ENCODE assay signal across 8 mouse cellular contexts in the genomic region with DNA sequence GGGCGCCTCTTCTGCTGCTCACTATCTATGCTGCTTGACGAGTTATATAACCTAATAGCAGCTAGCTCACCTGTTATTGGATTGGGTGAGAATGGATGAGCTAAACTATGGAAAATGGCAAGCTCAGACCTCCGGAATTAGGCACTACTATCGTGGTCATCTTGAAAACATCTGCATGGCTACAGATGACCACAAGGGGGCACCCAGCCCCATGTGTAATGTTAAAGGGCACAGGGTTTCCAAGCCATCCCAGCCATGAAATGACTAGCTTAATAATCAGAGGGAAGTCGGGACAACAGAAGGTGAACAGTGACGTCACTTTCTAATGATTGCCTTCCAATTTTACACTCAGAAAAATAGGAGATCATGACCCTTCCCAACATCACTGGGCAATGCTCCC. TPM values are rescaled to one million over a fixed set of nuclear protein-coding genes. Genes with fewer than 3 reads are reported as not detected.
DNase-seq lines count a peak whose midpoint lies in the region; ATAC-seq and TF ChIP-seq lines count a peak whose summit lies in the region.
"Had no signal": no experiment of that assay in that cellular context is flagged by ENCODE, and none has a peak within 500 bp of the region (broad histone marks: within the 10 kb centered on the region; RNA-seq: fewer than 3 reads in every experiment).

No protein-coding gene starts in this region.

- intact Hi-C loops in heart, postnatal 14 days (cut with DNase I): loop anchor here (2.0 kb wide), 2 partner anchors 124 to 308 kb away; no protein-coding TSS in a partner anchor

- 59% methylated on average over 6 of the region's 6 CpGs for WGBS in midbrain, embryonic 11.5 days
- 51% methylated on average over 6 of the region's 6 CpGs for WGBS in midbrain, embryonic 16.5 days
- 42% methylated on average over 6 of the region's 6 CpGs for WGBS in liver, embryonic 14.5 days (ENCODE audit: insufficient replicate concordance)

- H3K27me3 ChIP-seq in midbrain, embryonic 11.5 days (ENCODE audit: control insufficient read depth, insufficient read depth, low read length): no peaks in the 10 kb centered on the region
- H3K27me3 ChIP-seq in midbrain, embryonic 16.5 days (ENCODE audit: control insufficient read depth, insufficient read depth, low read depth, low read length): no peaks in the 10 kb centered on the region
- H3K27me3 ChIP-seq in liver, embryonic 14.5 days (ENCODE audit: control insufficient read depth, insufficient read depth, low read length): no peaks in the 10 kb centered on the region
- H3K27me3 ChIP-seq: megakaryocyte, embryonic 14.5 days had no signal

- H3K4me1 ChIP-seq in midbrain, embryonic 11.5 days (ENCODE audit: control insufficient read depth, insufficient read depth, low read length): no peaks in the 10 kb centered on the region
- no peaks in the 10 kb centered on the region for H3K4me1 ChIP-seq in midbrain, embryonic 16.5 days (ENCODE audit: control insufficient read depth, insufficient read depth, low read length)
- H3K4me1 ChIP-seq in liver, embryonic 14.5 days (replicated peaks; ENCODE audit: control insufficient read depth in 2 of 2, insufficient read depth in 2 of 2, low read length in 1 of 2): no peaks in the 10 kb centered on the region
- H3K4me1 ChIP-seq: megakaryocyte, embryonic 14.5 days had no signal

- H3K9ac ChIP-seq in midbrain, embryonic 11.5 days (ENCODE audit: low read length): no peak overlapping the region
- no peak overlapping the region for H3K9ac ChIP-seq in midbrain, embryonic 16.5 days (ENCODE audit: low read depth, low read length)
- no peak overlapping the region for H3K9ac ChIP-seq in liver, embryonic 14.5 days (replicated peaks)

- no peak for TF ChIP-seq EP300 in liver, embryonic 14.5 days (IDR thresholded peaks at IDR 0.05; ENCODE audit: low read depth)

- DNase-seq in midbrain, embryonic 11.5 days (ENCODE audit: low spot score, missing footprints): peak; percentile 85
- peak; percentile 76 for DNase-seq in adipocyte (ENCODE audit: low spot score)
- DNase-seq in heart, postnatal 14 days: peak; percentile 66 to 76
- no peak for DNase-seq in liver, embryonic 14.5 days (ENCODE audit: low read depth in 3 of 3, low spot score in 3 of 3)
- peak; percentile 53 for DNase-seq in retina, postnatal 7 days (ENCODE audit: low read depth, low spot score)

- no peak overlapping the region for H3K4me2 ChIP-seq in midbrain, embryonic 11.5 days
- H3K4me2 ChIP-seq in midbrain, embryonic 16.5 days (ENCODE audit: low read length): no peak overlapping the region
- H3K4me2 ChIP-seq in liver, embryonic 14.5 days (ENCODE audit: low read depth): no peak overlapping the region

- peak; percentile 73 for TF ChIP-seq CTCF in liver, embryonic 14.5 days (IDR thresholded peaks at IDR 0.05; ENCODE audit: low read depth)

- H3K27ac ChIP-seq in midbrain, embryonic 11.5 days (ENCODE audit: low read depth, low read length): no peak overlapping the region
- no peak overlapping the region for H3K27ac ChIP-seq in midbrain, embryonic 16.5 days (ENCODE audit: low read length)
- H3K27ac ChIP-seq in liver, embryonic 14.5 days: no peak overlapping the region

- H3K36me3 ChIP-seq in midbrain, embryonic 11.5 days (ENCODE audit: control insufficient read depth, insufficient read depth, low read length): no peaks in the 10 kb centered on the region
- no peaks in the 10 kb centered on the region for H3K36me3 ChIP-seq in midbrain, embryonic 16.5 days (ENCODE audit: control insufficient read depth, insufficient read depth, low read length)
- H3K36me3 ChIP-seq in liver, embryonic 14.5 days (replicated peaks; ENCODE audit: control insufficient read depth, insufficient read depth, low read depth): no peaks in the 10 kb centered on the region

- no peak for ATAC-seq in midbrain, embryonic 11.5 days (ENCODE audit: low FRiP score)
- no peak for ATAC-seq in midbrain, embryonic 16.5 days
- peak; percentile 97 for ATAC-seq in common myeloid progenitor, adult 5-6 weeks (replicated peaks; ENCODE audit: low read depth, poor library complexity, severe bottlenecking)
- ATAC-seq in liver, embryonic 14.5 days (ENCODE audit: insufficient read depth): no peak

- no peaks in the 10 kb centered on the region for H3K9me3 ChIP-seq in midbrain, embryonic 11.5 days (ENCODE audit: control insufficient read depth, low read length)
- H3K9me3 ChIP-seq in midbrain, embryonic 16.5 days (replicated peaks; ENCODE audit: control insufficient read depth, low read length, poor library complexity, severe bottlenecking): no peaks in the 10 kb centered on the region
- no peaks in the 10 kb centered on the region for H3K9me3 ChIP-seq in liver, embryonic 14.5 days (ENCODE audit: control insufficient read depth, low read length)

- H3K4me3 ChIP-seq in midbrain, embryonic 11.5 days (ENCODE audit: low read depth, low read length): no peak overlapping the region
- H3K4me3 ChIP-seq in midbrain, embryonic 16.5 days (ENCODE audit: low read depth, low read length): no peak overlapping the region
- no peak overlapping the region for H3K4me3 ChIP-seq in liver, embryonic 14.5 days (ENCODE audit: insufficient read depth in 1 of 2, low read depth in 2 of 2, low read length in 2 of 2)
- H3K4me3 ChIP-seq: megakaryocyte, embryonic 14.5 days had no signal

RNA-seq across cellular contexts. Expression of a gene that starts 57.7 kb away (rescaled TPM):
- polyA plus RNA-seq in midbrain, embryonic 11.5 days (2014; fragmentation: Nextera tagmentation; extraction: Ambion mirVana): 48.1 and 51.9 TPM in 2 replicates
- polyA plus RNA-seq in midbrain, embryonic 16.5 days (2015; fragmentation: Nextera tagmentation; extraction: Ambion mirVana): 139 and 148 TPM in 2 replicates
- 16.2 and 18.1 TPM in 2 replicates for total RNA-seq in common myeloid progenitor, adult 5-6 weeks (2017)
- 10 to 100 TPM; 35.9 to 38.2 TPM for total RNA-seq in heart, postnatal 14 days (2021)
- 5.0 TPM in 2 replicates for polyA plus RNA-seq in liver, embryonic 14.5 days (2012; rRNA removed)
- 5.0 and 6.7 TPM in 2 replicates for polyA plus RNA-seq in liver, embryonic 14.5 days (2014; fragmentation: Nextera tagmentation; extraction: Ambion mirVana)

Comparison
In these comparisons a context has a peak if more than half of its experiments do, and no peak if none do; other contexts are left out.
1. DNase-seq: peak in midbrain, embryonic 11.5 days (single experiment), adipocyte (single experiment), heart, postnatal 14 days (2 of 2) and retina, postnatal 7 days (single experiment); none in liver, embryonic 14.5 days (0 of 3).